Mouse (Mus musculus) MN1 (cell line): ENCODE data around the gene Ache.
A peak's percentile ranks its signal among the peaks of the same experiment; 100 is the strongest.

Source experiments
- DNase-seq: peaks from one replicate; pipeline ENCODE4 v3.0.0-alpha.2; 2016; ENCODE audit warnings: low spot score

Ache gene

GRCm38 (mm10) chr5:137295712-137296111 lies 8.4 kb downstream of the Ache start:
- DNase-seq = no peak

- DNase-seq = no peak
Observed at GRCm38 (mm10) chr5:137297126-137297525, 9.8 kb downstream of the Ache start.

- DNase-seq = no peak
Observed at GRCm38 (mm10) chr5:137299240-137299639, 11.9 kb downstream of the Ache start.

GRCm38 (mm10) chr5:137301253-137301652 lies 13.9 kb downstream of the Ache start:
- DNase-seq = peak; percentile 92

- DNase-seq = no peak
Observed at GRCm38 (mm10) chr5:137303609-137304008, 16.3 kb downstream of the Ache start.

GRCm38 (mm10) chr5:137304165-137304564 lies 16.8 kb downstream of the Ache start:
- no peak for DNase-seq

- DNase-seq = no peak
Observed at GRCm38 (mm10) chr5:137304816-137305215, 17.5 kb downstream of the Ache start.

- DNase-seq = peak; percentile 43
Observed at GRCm38 (mm10) chr5:137305822-137306221, 18.5 kb downstream of the Ache start.

- no peak for DNase-seq
Observed at GRCm38 (mm10) chr5:137306439-137307005, 19.2 kb downstream of the Ache start.

- DNase-seq = peak; percentile 98
Observed at GRCm38 (mm10) chr5:137307071-137307912, 20.0 kb downstream of the Ache start, which contains the start of gene Srrt. Srrt (minus strand) TSS chr5:137307674.

- no peak for DNase-seq
Observed at GRCm38 (mm10) chr5:137308356-137308755, 21.0 kb downstream of the Ache start.

- no peak for DNase-seq
Observed at GRCm38 (mm10) chr5:137313466-137314192, 26.3 kb downstream of the Ache start.

- no peak for DNase-seq
Observed at GRCm38 (mm10) chr5:137314193-137315083, 27.1 kb downstream of the Ache start, which contains the start of gene Trip6. Trip6 (minus strand) TSS chr5:137314404.

- no peak for DNase-seq
Observed at GRCm38 (mm10) chr5:137315084-137315903, 28.0 kb downstream of the Ache start.

- no peak for DNase-seq
Observed at GRCm38 (mm10) chr5:137317361-137317760, 30.0 kb downstream of the Ache start.

GRCm38 (mm10) chr5:137318570-137318969 lies 31.3 kb downstream of the Ache start:
- no peak for DNase-seq

GRCm38 (mm10) chr5:137320996-137321395 lies 33.7 kb downstream of the Ache start:
- no peak for DNase-seq

GRCm38 (mm10) chr5:137330910-137331309 lies 43.6 kb downstream of the Ache start:
- no peak for DNase-seq

- no peak for DNase-seq
Observed at GRCm38 (mm10) chr5:137332857-137333511, 45.7 kb downstream of the Ache start.

GRCm38 (mm10) chr5:137333512-137334174 lies 46.3 kb downstream of the Ache start, which contains the start of gene Slc12a9:
Slc12a9 (minus strand) TSS chr5:137333597.
- peak; percentile 98 for DNase-seq
